Mouse (Mus musculus) heart, embryonic 10.5 days (tissue): ENCODE measurements around the gene Kcnip3. TPM values are rescaled to one million over a fixed set of nuclear protein-coding genes. Genes with fewer than 3 reads are reported as not detected.

Experiments used
- DNase-seq: peaks from one replicate; pipeline ENCODE4 v3.0.0-alpha.2; 2017; ENCODE audit warnings: low spot score
- H3K27ac ChIP-seq: fragments of 300-500 bp; sonication (generic); 2 replicates; pipeline ENCODE4 v1.5.1; 2016; ENCODE audit warnings: mild to moderate bottlenecking
- H3K27me3 ChIP-seq: fragments of 300-500 bp; sonication (generic); 2 replicates; pipeline ENCODE4 v1.6.1; 2016; ENCODE audit warnings: mild to moderate bottlenecking; ENCODE audit not compliant: poor library complexity, insufficient read depth, severe bottlenecking
- H3K36me3 ChIP-seq: fragments of 300-500 bp; sonication (generic); 2 replicates; pipeline ENCODE4 v1.6.1; 2016; ENCODE audit warnings: mild to moderate bottlenecking, moderate library complexity
- H3K4me1 ChIP-seq: fragments of 300-500 bp; sonication (generic); 2 replicates; pipeline ENCODE4 v1.6.1; 2016; ENCODE audit warnings: mild to moderate bottlenecking
- H3K4me3 ChIP-seq: fragments of 300-500 bp; sonication (generic); 2 replicates; pipeline ENCODE4 v1.5.1; 2016; ENCODE audit warnings: mild to moderate bottlenecking, moderate library complexity
- H3K9me3 ChIP-seq: fragments of 300-500 bp; sonication (generic); 2 replicates; pipeline ENCODE4 v1.6.1; 2016; ENCODE audit warnings: mild to moderate bottlenecking, moderate library complexity
- WGBS: fragments of 180-500 bp; shearing (Covaris S2); methylation state at CpG from one replicate; pipeline ENCODE4 v1.1.7; 2016; 5-methylcytosine and 5-hydroxymethylcytosine counted together
- polyA plus RNA-seq: library from polyadenylated mRNA; unstranded; fragments of >200 nt; fragmentation: Nextera tagmentation; extraction: Ambion mirVana; gene quantifications from 2 replicates; pipeline ENCODE4 v1.2.1, GENCODE M21; 2016

The Kcnip3 gene
- polyA plus RNA-seq, 1 experiment from 2014 or later = 2.1 TPM

- H3K36me3 ChIP-seq = no peaks in the 10 kb centered on the region
Observed at GRCm38 (mm10) chr2:127446847-127447246, 75.0 kb downstream of the Kcnip3 start.

GRCm38 (mm10) chr2:127444055-127444789 is 77.7 kb downstream of the Kcnip3 start, which contains the start of gene Fahd2a:
Gene Fahd2a, minus strand, starts transcription at chr2:127444565.
- WGBS = 4% methylated on average over 37 of the region's 37 CpGs
- Histone ChIP-seq H3K36me3 (peaks cover 12% of the 10 kb centered on the region), H3K4me1 (peaks cover 25% of the 10 kb centered on the region), H3K27me3 (no peaks in the 10 kb centered on the region), H3K9me3 (no peaks in the 10 kb centered on the region), H3K27ac (peak within 1 kb of the TSS; percentile 88), H3K4me3 (peak within 1 kb of the TSS; percentile 79)
- peak; percentile 95 for DNase-seq

More at GRCm38 (mm10) chr2:127446847-127447246, 75.0 kb downstream of the Kcnip3 start:
- no peak overlapping the region for H3K27ac ChIP-seq
- no peaks in the 10 kb centered on the region for H3K9me3 ChIP-seq
- 18% methylated on average over 3 of the region's 3 CpGs for WGBS
- no peak for DNase-seq
- no peaks in the 10 kb centered on the region for H3K27me3 ChIP-seq
- H3K4me1 ChIP-seq = peaks cover 52% of the 10 kb centered on the region
- H3K4me3 ChIP-seq = no peak overlapping the region

GRCm38 (mm10) chr2:127437697-127438096 is 84.2 kb downstream of the Kcnip3 start:
- H3K9me3 ChIP-seq = no peaks in the 10 kb centered on the region
- WGBS = 91% methylated on average over 5 of the region's 5 CpGs
- DNase-seq = no peak
- peaks cover 6% of the 10 kb centered on the region; the same call in 1 of the 2 replicates for H3K4me1 ChIP-seq
- H3K27ac ChIP-seq = no peak overlapping the region
- H3K4me3 ChIP-seq = no peak overlapping the region
- no peaks in the 10 kb centered on the region for H3K27me3 ChIP-seq
- peaks cover 53% of the 10 kb centered on the region for H3K36me3 ChIP-seq

DNA sequence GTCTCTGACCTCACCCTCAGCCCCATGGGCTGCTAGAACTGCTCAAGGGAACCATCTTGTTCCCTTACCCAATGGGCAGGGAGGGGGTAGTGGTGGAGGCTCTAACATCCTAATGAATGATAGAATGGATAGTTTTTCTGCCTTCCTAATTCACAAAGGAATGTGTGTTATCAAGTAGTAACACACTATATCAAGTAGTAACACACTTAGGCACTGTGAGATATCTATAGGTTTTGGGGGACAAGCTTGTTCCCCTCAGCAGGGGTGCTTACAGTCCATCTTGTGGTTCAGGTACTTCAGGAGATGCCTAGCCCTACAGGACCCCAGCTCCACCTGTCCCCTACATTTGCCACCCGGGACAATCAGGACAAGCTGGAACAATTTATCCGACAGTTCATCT is 86.3 kb downstream of the Kcnip3 start:
- H3K36me3 ChIP-seq = peaks cover 53% of the 10 kb centered on the region
- H3K27me3 ChIP-seq = no peaks in the 10 kb centered on the region
- peaks cover 6% of the 10 kb centered on the region; the same call in 1 of the 2 replicates for H3K4me1 ChIP-seq
- H3K27ac ChIP-seq = no peak overlapping the region
- 76% methylated on average over 2 of the region's 2 CpGs for WGBS
- DNase-seq = no peak
- H3K4me3 ChIP-seq = no peak overlapping the region
- no peaks in the 10 kb centered on the region for H3K9me3 ChIP-seq

- 21% methylated on average over 2 of the region's 2 CpGs for WGBS
Observed at GRCm38 (mm10) chr2:127435135-127435534, 86.8 kb downstream of the Kcnip3 start.

DNA sequence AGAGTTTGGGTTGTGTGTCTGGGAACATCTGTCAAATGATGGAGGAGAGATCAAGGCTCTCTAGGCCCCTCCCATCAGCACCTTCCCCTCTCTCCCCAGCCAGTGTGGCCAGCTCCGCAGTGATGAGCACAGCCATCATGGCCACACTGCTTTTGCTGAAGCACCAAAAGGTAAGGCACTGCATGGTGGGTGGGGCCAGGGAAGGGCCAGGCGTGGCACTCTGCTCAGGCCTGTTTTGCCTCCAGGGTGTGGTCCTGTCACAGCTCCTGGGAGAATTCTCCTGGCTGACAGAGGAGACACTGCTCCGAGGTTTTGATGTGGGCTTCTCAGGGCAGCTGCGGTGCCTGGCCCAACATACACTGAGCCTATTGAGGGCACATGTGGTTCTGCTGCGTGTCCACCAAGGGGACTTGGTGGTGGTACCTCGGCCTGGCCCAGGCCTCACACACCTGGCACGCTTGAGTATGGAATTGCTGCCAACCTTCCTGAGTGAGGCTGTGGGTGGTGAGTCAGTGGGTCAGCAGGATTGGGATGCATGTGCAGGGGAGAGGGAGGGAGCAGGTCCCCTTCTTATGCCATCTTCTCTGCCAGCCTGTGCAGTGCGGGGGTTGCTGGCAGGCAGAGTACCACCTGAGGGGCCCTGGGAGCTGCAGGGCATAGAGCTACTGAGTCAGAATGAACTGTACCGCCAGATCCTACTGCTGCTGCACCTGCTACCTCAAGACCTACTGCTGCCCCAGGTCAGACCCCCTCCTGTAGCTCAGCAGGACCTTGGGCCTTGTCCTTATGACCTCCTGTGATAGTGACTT is 88.2 kb downstream of the Kcnip3 start:
- DNase-seq = no peak
- peaks cover 40% of the 10 kb centered on the region for H3K36me3 ChIP-seq
- no peaks in the 10 kb centered on the region for H3K27me3 ChIP-seq
- WGBS = 77% methylated on average over 9 of the region's 9 CpGs
- H3K27ac ChIP-seq = no peak overlapping the region
- no peaks in the 10 kb centered on the region for H3K9me3 ChIP-seq
- no peak overlapping the region for H3K4me3 ChIP-seq
- peaks cover 9% of the 10 kb centered on the region for H3K4me1 ChIP-seq

More at GRCm38 (mm10) chr2:127435135-127435534, 86.8 kb downstream of the Kcnip3 start:
- no peak for DNase-seq
- H3K27ac ChIP-seq = no peak overlapping the region
- H3K9me3 ChIP-seq = no peaks in the 10 kb centered on the region
- H3K4me1 ChIP-seq = peaks cover 6% of the 10 kb centered on the region; the same call in 1 of the 2 replicates
- H3K27me3 ChIP-seq = no peaks in the 10 kb centered on the region
- no peak overlapping the region for H3K4me3 ChIP-seq
- H3K36me3 ChIP-seq = peaks cover 49% of the 10 kb centered on the region

DNA sequence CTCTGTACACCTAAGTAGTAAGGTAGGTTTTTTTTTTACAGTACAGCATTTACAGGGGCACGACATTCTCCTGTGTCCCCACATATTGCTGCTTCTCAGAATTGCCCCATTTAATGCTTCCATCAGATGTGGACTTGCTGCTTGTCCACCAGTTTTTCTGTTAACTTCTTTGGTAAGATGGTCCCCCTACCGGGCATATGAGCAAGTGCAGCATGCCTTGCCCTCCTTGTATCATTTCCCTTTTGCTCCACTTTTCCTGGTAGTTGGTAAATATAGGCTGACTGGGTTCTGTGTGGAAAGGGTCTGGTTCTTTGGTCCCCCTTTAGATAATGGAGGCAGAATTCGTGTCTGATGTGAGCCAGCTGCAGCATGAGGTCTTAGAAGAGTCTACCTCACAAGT is 91.7 kb downstream of the Kcnip3 start:
- no peak for DNase-seq
- H3K36me3 ChIP-seq = peaks cover 14% of the 10 kb centered on the region
- H3K27me3 ChIP-seq = no peaks in the 10 kb centered on the region
- no peaks in the 10 kb centered on the region for H3K9me3 ChIP-seq
- no peak overlapping the region for H3K27ac ChIP-seq
- H3K4me1 ChIP-seq = peaks cover 14% of the 10 kb centered on the region
- no peak overlapping the region for H3K4me3 ChIP-seq
- 16% methylated on average over 3 of the region's 3 CpGs for WGBS

DNA sequence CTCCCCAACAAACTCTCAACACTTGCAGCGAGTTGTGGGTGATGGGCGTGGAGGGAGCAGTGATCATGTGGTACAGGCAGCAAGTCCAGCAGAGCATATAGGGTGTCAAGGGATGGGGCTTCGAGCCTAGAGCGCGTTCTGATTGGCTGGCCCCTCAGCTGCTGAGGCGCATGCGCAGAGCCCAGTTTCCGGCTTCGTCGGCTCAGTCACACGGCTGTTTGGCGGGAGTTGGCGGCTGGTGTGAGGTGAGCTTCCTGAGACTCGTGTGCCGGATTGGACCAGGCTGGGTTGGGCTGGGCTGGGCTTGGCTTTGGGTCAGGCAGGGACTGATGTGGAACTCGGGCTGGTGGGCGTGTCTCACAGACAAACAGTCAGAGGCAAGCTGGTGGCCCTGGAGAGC is 96.9 kb downstream of the Kcnip3 start, which contains the start of gene Gpat2:
Gpat2 (plus strand) TSS at position 223 of the 400 bp plus-strand sequence.
- 0 out of 2 replicates have a peak within 1 kb of the TSS, but pooled peaks have one; percentile 8 for H3K27ac ChIP-seq
- H3K36me3 ChIP-seq = no peaks in the 10 kb centered on the region
- no peak within 1 kb of the TSS for H3K4me3 ChIP-seq
- H3K27me3 ChIP-seq = 0 out of 2 replicates have a peak, but pooled peaks cover 3% of the 10 kb centered on the region
- no peak for DNase-seq
- H3K4me1 ChIP-seq = peaks cover 13% of the 10 kb centered on the region
- H3K9me3 ChIP-seq = peaks cover 3% of the 10 kb centered on the region; the same call in 1 of the 2 replicates
- 80% methylated on average over 17 of the region's 17 CpGs for WGBS

- Histone ChIP-seq H3K9me3 (no peaks in the 10 kb centered on the region), H3K27ac (no peak overlapping the region)
- WGBS = 58% methylated on average over 10 of the region's 10 CpGs
Observed at GRCm38 (mm10) chr2:127418266-127418970, 103.5 kb downstream of the Kcnip3 start.

DNA sequence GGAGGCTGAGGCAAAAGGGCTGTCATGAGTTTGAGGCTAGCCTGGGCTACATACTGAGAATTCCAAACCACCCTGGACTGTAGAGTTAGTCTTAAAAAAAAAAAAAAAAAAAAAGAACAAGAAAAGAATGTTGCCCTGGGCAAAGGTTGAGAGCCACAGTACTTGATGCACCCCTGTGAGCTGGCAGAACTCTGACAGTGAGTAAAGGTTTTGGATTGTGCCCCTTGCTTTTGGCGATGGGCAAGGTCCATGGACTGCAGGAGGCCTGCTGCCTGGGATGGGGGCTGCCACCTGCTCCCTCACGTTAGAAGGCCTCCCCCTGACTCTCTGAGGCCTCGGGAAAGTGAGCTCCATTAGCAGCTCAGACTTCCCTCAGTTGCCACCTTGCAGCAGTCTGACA is 105.2 kb downstream of the Kcnip3 start:
- Histone ChIP-seq H3K36me3 (no peaks in the 10 kb centered on the region), H3K4me1 (peaks cover 31% of the 10 kb centered on the region), H3K9me3 (no peaks in the 10 kb centered on the region), H3K27ac (no peak overlapping the region), H3K27me3 (no peaks in the 10 kb centered on the region), H3K4me3 (no peak overlapping the region)
- DNase-seq = no peak
- 47% methylated on average over 3 of the region's 3 CpGs for WGBS

More at GRCm38 (mm10) chr2:127418266-127418970, 103.5 kb downstream of the Kcnip3 start:
- 0 out of 2 replicates have a peak, but pooled peaks cover 3% of the 10 kb centered on the region for H3K27me3 ChIP-seq
- no peak overlapping the region for H3K4me3 ChIP-seq
- no peaks in the 10 kb centered on the region for H3K36me3 ChIP-seq
- H3K4me1 ChIP-seq = peaks cover 26% of the 10 kb centered on the region
- no peak for DNase-seq

GRCm38 (mm10) chr2:127415806-127416205 is 106.1 kb downstream of the Kcnip3 start:
- Histone ChIP-seq H3K4me3 (no peak overlapping the region), H3K27me3 (no peaks in the 10 kb centered on the region), H3K27ac (no peak overlapping the region), H3K9me3 (no peaks in the 10 kb centered on the region), H3K36me3 (no peaks in the 10 kb centered on the region), H3K4me1 (peaks cover 40% of the 10 kb centered on the region)
- 67% methylated on average over 10 of the region's 10 CpGs for WGBS
- no peak for DNase-seq

GRCm38 (mm10) chr2:127411126-127411525 is 110.8 kb downstream of the Kcnip3 start:
- H3K4me3 ChIP-seq = no peak overlapping the region
- no peaks in the 10 kb centered on the region for H3K36me3 ChIP-seq
- no peak for DNase-seq
- H3K9me3 ChIP-seq = no peaks in the 10 kb centered on the region
- no peaks in the 10 kb centered on the region for H3K27me3 ChIP-seq
- H3K27ac ChIP-seq = 0 out of 2 replicates have a peak overlapping the region, but pooled peaks have one; percentile 17
- 76% methylated on average over 6 of the region's 6 CpGs for WGBS
- H3K4me1 ChIP-seq = peaks cover 25% of the 10 kb centered on the region
